Mouse (Mus musculus) hematopoietic stem cell, adult 5-6 weeks (primary cell): ENCODE measurements at regions not wholly inside any gene's neighbourhood (a gene's known extent, or its start where the extent isn't known, plus 50 kb on each side); places are given as distances from the start of the nearest gene placed in this dataset.
A peak's percentile ranks its signal among the peaks of the same experiment; 100 is the strongest.

Source experiments
- ATAC-seq, 2 experiments: fragments of 125-278 bp in 1 of 2; replicated peaks in 1 of 2; 2 replicates each; pipeline ENCODE4 v1.8.0; 2016 to 2017; ENCODE audit warnings: inconsistent platforms in 2 of 2, mild to moderate bottlenecking in 2 of 2, moderate number of reproducible peaks in 2 of 2, low read depth in 1 of 2, moderate TSS enrichment in 1 of 2; ENCODE audit not compliant: low FRiP score in 2 of 2, poor library complexity in 2 of 2, severe bottlenecking in 2 of 2, insufficient read depth in 1 of 2, low TSS enrichment in 1 of 2

DNA sequence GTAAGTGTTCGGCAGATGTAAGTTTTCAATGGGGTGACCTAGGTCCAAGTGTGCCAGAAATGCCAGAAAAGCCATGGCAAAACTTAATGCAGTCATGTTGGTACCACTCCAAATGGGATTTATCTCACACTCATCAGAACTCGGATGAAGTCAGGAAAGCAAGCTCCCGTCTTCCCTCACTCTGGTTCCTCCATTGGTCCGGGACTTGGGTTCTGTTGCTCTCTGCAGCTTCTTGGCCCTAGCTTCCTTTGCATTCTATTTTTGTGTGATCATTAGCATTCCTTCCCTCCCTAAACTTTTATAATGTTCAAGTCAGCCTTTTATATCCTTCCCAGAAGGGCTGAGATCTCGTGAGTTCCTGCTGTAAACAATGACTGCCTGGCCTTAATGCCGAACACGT is 85.9 kb upstream of the Twist2 start:
- ATAC-seq: no peak

DNA sequence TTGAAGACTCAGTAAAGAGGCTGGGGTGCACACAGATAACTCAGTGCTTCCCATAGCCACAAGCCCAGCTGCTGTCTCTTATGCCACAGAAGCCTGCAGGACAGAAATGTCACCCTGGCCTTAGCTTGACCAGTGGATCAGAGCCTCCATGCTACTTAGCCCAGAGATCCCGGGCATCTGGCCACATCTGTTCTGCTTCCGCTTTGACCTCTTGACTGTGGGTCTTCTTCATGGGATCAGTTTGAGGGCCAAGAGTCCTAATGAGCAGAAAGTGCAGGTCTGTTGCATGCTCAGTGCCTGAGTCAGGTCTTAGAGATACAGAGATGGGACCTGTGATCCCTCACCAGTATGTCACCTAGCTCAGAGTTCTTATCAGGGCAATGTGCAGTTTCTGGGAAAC is 85.5 kb upstream of the Twist2 start:
- ATAC-seq: no peak

DNA sequence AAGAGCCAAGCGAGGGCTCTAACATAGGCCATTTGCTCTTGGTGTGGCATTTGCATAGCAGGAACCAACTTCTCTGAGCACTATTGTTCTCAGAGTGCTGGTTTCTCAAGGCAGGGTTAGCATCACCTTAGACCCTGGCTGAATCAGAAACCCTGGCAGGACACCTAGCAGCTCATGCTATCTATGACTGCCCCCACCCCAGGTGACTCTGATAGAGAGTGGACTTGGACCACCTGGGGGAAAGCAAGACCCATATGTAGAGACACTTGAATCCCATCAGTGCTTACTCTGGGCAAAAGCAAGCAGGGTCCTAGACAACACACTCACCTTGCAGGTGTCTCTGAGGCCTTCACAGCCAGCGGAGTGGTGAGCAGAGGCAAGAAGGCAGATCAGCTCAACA is 84.4 kb upstream of the Twist2 start:
- no peak for ATAC-seq

DNA sequence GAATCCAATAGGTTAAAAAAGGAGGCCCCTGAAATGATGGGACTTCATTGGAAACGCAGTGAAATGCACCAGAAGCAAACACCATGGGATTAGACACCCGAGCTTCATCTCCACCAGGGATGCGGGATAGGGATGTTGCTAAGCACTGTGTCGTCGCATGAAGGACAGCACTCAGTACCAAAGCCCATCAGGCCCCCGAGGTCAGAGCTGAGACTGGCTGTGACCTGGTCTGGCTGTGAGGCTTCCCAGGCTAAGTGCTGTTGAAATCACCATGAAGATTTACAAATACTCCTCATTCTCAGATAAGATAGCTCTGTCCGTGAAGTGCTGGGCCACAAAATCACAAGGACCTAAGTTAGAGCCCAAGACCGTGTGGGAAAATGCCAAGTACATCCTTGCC is 83.3 kb upstream of the Twist2 start:
- ATAC-seq: no peak

DNA sequence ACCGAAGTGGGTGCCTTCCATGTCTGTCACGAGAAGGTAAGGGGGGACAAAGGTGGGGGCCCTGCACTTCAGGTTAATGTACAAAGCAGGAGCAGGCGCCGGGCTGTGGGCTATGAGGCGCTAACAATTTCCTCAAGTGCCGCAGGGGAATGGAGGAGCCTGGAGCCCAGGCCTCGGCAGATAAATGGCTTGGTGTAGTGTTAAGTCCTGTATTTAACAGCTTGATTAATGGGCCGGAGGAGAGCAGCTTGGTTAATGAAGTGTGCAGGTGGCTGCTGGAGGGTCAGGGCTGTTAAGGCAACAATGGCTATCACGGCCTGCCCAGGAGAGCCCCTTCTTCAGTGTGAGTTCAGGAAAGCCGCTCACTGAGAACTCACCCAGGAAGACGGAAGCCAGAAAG is 72.0 kb upstream of the Twist2 start:
- ATAC-seq: no peak

DNA sequence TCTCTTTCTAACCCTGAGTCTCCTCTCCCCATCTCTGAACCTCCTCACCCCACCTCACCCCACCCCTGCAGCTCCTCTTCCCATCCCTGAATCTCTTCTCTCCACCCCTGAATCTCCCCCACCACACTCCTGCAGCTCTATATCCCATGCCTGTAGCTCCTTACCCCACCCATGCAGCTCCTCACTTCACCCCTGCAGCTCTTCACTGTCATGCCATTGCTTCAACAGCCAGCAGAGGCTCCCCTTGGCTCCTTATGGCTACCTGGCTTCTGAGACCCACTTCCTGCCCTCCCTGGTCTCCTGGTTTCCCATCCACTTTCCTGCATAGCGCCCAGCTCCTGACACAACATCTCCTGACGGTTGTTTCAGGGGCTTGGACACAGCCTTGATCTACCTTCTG is 71.0 kb upstream of the Twist2 start:
- no peak for ATAC-seq

DNA sequence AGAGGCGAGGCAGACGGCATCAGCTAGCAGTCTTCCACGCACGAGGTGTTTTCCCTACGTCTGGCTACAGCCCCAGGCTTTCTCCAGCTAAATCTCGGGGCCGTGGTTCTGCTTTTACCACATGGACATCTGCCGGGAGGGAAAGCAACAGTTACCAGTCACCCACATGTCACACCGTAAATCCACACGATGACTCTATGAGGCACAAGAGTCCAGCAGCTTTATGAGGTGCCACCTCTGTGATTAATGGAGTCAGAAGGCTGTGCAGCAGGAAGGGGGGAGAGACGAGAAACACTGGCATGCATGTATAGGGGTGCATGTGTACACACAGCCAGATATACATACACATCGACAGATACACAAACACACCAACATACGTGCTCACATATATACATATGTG is 69.6 kb upstream of the Twist2 start:
- ATAC-seq: no peak

DNA sequence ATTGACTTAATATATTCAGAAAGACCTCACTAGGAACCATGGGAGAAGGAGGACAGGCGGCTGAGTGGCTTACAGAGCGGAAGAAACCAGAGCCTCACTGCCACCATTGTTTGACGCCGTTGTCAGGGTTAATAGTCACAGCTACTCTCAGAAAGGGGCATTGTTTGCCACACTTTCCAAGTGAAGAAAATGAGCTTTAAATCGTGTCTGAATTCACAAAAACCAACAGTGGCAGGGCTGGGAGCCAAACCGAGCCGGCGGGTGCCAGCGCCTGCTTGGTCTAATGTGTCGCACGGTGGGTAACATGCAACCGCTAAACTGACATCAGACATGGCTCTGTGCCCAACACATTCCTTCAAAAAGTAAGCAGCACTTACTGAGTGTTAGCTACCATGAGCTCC is 68.8 kb upstream of the Twist2 start:
- ATAC-seq: no peak

DNA sequence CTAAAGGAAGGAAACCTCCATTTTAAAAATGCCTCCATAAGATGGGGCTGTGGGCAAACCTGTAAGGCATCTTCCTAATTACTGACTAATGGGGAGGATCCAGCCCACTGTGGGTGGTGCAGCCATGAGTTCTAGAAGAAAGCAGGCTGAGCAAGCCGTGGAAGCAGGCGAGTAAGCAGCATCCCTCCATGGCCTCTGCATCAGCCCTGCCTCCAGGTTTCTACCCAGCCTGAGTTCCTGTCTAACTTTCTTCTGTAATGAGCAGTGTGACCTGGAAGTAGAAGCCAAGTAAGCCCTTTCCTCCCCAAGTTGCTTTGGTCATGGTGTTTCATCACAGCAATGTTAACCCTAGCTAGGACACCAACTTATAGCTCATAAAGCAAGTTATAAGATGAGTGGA is 66.5 kb upstream of the Twist2 start:
- ATAC-seq: no peak

DNA sequence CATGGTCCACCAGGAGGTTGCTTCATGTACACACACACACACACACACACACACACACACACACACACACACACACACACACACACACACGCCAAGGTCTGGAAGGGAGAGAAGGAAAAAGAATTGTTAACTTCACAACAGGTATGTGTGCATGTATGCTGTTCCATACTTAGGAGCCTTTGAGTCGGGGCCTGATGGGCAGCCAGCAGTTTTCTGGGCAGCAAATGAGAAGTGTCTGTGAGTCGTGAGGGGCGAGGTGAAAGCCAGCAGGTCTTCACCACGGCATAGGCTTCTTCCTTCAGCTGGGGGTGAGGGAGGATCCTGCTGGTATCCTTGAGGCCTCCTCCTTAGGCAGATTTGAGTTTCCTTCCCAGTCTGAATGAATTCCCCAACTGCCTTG is 65.8 kb upstream of the Twist2 start:
- no peak for ATAC-seq

DNA sequence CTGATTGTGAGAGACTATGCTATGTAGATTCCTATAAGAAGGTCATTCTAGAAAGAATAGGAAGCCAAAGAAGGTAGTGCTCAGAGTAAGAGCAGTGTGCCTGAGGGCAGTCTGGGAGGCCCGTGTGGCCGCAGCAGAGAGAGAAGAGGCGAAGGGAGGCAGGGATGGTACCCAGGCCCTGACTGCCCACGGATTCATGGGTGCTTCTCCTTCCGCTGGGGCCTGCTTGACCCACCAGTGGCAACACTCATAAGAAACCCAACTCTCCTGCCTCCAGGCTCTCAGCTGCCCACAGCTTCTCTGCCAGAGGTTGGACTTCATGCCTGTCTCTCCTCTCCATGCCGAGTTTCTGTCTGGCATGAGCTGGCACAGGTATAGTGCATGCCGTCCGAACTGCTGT is 60.6 kb upstream of the Twist2 start:
- no peak for ATAC-seq

DNA sequence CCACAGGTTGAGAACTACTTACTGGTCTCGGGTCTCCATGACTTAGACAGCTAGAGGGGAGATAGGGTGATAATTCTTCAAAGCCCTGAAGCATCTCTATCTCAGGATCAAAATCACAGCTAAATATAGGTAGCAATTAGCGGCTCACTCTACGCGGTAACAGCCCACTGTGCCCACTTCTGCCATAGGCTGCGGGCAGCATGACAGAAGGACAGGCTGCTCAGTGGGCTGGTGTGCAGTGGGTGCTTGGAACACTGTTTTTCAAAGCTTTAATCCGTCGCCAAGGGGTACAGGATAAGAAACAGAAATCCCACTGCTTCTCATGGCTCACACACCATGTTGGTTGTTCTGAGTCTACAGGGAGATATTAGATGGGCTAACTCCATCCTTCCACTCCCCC is 59.2 kb upstream of the Twist2 start:
- ATAC-seq: no peak

DNA sequence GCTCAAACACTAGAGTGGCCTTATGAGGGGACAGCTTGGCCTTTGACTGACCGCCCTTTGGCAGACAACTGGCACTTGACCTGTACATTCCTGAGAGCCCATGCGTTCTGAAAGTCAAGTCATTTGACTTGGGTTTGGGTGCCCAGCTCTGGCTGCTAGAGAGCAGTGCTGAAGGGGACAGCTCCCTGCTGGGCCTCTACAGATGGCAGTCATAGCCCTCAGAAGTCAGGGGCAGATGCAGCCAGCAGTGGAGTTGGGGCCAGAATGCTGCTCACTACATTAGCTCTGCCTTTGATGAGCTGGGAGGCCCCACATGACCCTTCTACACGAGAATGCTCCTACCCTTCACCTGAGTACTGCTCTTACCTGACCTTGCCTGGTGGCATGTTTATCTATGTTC is 58.3 kb upstream of the Twist2 start:
- peak in 1 of 2 experiments; percentile 37; a peak in 1 of 4 replicates for ATAC-seq

DNA sequence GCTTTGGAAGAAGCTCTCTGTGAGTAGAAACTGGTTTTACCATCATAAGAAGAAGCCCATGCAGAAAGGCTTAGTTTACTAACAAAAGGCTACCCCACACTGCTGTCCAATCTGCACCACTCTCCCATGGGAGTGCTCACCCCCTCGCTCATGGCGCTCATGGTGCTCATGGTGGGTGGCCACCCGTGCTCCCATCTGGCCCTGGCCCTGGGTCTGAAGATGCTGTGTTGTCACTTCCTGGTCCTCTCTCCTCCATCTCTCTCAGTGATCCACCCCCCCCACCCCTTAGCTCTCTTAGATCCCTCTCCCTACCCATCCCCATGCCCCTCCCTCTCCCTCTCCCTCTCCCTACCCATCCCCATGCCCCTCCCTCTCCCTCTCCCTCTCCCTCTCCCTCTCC is 57.2 kb upstream of the Twist2 start:
- ATAC-seq: no peak

DNA sequence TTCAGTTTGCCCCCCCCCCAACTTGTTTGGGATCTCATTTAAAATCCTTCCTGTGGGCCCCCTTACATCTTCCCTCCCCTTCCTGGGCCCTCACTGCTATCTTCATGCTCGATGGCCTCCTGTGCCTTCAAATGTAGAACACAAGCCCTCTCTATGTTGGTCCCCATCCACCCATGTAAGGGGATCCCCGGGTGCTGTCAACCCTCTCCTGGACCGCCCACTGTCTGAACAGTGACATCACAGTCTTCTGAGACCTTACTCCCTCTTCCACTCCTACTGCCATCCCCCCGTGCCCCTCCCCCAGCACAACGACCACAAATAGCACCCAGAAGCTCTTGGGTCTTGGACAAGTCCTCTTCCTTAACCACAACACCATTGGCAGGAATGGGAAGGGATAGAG is 56.6 kb upstream of the Twist2 start:
- no peak for ATAC-seq

DNA sequence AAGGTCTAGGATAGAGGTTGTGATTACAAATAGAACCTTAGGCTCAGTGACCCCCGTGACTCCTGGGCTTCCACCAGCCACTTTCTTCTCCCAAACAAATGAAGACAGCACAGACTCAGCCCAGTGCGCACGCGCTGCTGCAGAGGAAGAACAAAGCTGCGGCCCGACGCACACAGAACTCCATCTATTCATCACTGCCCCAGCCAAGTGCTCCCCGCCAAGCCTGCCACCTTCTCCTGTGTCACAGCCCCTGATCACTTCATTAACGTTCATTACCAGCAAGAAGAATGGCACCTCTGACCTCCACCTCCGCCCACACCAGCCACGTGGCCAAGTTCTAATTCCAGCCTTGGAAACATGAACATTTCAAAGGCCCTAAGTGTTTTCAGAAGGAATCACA is 53.7 kb upstream of the Twist2 start:
- ATAC-seq: no peak
